Mouse (Mus musculus) urinary bladder, postnatal 10 days (tissue): Measurements from ENCODE around the gene D130043K22Rik.

Source experiments
- DNase-seq: peaks from one replicate; pipeline ENCODE4 v3.0.0; 2022; ENCODE audit warnings: low spot score

Gene D130043K22Rik

DNA sequence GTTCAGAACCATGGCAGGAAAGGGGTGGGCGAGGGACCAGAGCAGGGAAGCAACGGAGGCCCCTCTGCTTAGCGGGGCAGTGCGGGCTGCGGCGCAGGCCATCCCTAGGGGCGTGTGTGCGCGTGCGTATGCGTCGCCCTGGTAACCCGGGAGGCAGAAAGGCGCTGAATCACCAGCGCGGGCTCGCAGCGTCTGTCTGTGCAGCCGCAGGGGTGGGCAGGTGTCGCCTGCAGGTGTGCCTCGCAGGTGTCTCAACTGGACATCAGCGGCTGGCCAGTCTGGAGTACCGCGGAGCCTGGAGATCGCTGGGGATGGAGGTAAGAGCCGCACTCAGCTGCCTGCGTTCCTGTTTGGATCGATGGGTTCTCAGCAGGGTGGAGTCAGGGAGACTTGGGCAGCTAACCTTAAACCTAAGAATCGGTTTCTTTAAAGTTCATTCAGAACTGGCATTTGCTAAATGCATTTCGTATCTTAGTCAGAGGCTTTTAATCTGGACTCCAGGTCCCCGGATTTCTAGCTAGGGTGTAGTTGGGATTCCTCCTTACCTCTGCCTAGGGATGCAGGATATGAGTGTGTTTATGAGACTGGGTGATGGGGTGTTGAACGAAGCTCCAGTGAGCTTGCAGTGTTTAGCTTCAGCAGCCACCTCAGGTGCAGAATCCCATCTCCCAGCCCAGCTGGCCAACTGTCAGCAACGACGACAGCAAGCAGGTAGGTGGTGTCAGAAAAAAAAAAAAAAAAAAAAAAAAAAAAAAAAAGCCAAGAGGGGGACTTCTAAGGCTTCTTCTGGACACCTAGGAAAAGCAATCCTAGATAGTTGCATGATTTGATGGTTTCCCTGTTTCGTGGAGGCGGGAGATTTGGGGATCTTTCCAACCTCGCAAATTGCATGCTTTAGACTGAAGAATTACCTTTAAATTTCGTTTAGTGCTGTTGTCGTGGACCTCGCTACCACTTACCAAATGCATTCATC, at the start of gene D130043K22Rik:
D130043K22Rik (plus strand) TSS at position 153 of the 973 bp plus-strand sequence.
- DNase-seq = no peak

DNA sequence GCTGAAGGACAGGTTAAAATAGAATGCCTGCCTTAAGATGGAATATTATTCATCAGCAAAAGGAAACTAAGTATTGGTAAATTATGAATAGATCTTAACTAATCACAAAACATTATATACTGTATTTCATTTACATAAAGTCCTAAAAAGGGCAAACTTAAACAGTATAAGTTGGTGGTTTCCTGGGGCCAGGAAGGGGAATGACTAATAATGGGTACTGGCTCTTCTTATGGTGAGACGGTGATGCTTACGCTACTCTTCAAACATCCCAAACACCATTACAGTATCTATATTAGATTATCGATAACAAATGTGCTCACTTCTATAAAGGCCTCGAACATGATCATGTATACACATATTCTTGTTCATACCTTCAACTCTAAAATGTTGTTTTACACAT, 46.2 kb upstream of the D130043K22Rik start:
- no peak for DNase-seq

DNA sequence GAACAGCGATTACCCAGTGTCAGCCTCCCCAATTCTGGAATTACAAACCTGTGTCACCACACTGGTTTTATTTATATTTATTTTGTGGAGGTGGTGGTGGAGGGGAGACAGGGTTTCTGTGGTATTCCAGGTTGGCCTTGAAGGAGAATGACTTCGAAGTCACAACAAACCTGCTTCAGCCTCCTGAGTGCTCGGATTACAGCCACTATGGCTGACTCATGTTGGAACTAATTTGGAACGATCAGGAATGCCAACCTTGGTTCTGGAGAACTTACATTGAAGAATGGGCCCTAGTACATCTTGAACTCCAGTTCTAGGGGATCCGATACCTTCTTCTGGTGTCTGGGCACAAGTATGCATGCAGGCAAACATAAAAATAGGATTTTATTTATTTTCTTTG, 45.6 kb upstream of the D130043K22Rik start:
- DNase-seq = no peak

DNA sequence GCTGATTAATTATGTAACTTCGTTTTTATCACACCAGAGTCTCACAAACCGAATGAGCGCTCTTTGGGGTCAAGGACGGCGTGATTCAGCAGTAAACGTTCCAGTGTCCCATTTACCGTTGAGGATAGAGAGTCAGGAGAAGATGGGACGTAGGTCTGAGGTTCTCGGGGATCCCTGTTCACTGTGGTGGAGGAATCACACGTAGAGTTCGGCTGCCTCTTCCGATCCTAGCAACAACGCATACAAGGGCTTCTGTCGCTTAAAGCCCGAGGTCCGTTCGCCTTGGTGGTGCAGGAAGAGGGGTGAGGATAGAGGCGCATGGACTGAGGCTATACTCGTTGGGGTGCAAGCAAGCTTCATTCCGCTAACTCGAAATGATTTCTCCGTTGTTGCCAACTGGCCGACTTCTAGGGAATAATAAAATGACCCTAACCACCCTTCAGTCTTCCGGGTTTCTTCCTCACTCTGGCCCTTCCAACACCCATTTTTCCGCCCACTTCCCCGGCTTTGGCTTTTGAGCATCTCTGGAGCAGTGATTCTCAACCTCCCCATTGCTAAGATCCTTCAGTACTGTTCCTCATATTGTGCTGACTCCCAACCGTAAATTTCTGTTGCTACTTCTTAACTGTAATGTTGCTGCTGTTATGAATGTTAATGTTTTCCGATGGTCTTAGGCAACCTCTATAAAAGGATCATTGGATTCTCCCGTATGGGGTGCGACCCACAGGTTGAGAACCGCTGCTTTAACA, 44.8 kb upstream of the D130043K22Rik start:
- DNase-seq = no peak

DNA sequence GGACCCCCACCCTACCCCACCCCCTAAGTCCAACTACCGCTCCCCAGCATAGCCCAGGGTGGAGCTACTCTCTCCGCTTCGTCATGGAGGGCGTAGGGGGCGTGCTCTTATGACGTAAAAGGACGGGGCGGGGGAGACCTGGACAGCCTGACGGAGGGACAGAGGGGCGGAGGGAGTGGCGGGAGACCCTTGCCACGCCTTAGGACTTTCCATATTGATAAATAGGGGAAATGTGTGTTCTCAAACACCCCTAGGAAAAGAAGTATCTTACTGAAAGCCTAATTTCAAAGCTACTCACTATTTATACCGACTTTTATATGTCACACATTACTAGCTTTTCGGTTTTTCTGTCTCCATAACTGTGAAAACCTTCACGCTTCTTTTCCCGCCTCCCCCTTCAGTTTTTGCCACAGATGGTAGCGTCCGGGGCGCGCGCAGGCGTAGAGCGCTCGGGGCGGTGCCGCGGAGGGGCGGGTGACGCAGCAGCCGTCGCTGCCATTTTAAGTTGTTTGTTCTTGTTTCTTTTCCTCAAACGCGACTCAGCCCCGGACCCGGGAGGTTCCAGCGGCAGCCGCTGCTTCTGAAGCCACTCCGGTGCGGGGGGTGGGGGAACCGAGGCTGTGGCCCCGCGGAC, 44.1 kb upstream of the D130043K22Rik start:
- peak; percentile 91 for DNase-seq

DNA sequence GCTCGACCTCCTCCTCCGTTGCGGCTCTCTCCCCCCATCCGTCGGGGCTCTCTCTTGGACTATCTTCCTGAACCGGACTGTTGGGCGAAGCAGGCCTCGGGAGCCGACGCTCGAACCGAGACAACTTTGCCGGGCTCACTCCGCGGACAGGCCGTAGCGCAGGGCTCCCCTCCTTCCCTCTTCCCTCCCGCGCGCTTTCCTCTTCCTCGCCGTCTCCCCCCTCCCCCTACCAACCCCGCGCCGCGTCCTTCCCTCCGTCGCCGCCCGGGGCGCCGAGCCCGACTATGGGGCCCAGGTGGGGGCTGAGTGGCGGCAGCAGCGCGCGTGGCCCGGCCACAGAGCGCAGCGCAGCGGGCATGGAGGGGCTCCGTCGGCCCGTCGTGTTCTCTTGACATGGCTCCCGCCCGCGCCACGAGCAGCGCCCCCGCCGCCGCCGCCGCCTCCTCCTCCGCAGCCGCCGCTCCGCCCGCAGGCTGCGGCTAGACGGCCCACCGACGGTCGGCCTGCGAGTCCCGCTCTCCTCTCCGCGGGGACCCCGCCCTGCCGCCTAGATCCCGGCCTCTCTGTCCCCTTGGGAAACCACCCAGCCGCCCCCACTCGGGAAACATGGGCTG, 43.5 kb upstream of the D130043K22Rik start, which contains the start of gene BC005537:
BC005537 (plus strand) TSS at position 350 of the 614 bp plus-strand sequence.
- DNase-seq = no peak

DNA sequence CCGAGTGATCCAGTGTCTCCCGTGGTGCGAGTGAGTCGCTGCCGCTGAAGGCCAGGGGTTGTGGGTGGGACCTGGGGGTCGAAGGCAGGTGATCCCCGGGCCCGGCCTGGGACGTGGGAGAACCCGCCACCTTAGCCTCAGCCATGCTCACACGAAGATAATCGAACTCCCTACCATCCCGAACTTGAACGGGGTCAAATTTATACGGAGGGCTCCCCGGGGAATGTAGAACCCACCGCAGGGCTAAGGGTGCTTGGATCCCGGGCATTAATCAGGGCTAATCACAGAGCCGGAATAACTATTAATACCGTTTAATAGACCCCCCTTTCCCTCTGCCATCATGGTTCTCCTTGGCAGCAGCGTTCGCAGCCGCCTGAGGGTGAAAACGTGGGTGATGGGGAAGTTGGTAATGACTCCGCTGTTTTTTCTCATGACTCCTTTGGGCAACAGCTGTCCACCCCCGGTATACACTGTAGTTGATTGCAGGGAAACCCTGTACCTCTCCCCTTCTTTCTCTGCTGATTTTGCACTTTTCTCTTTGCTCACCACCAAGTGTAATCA, 42.7 kb upstream of the D130043K22Rik start:
- DNase-seq = peak; percentile 13

DNA sequence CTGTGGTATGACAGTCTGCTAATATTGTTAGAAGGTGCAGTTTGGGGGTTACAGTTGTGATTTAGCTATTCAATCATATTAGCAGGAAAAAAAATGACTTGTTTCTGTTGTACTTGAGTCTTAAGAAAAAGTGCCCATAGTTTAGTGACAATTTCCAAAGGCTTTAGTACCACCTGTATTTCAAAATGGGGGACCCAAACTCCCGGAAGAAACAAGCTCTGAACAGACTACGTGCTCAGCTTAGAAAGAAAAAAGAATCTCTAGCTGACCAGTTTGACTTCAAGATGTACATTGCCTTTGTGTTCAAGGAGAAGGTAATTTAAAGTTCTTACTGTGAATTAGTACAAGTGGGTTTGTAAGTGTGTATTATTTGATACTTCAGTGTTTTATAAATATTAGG, 41.7 kb upstream of the D130043K22Rik start:
- DNase-seq = no peak

DNA sequence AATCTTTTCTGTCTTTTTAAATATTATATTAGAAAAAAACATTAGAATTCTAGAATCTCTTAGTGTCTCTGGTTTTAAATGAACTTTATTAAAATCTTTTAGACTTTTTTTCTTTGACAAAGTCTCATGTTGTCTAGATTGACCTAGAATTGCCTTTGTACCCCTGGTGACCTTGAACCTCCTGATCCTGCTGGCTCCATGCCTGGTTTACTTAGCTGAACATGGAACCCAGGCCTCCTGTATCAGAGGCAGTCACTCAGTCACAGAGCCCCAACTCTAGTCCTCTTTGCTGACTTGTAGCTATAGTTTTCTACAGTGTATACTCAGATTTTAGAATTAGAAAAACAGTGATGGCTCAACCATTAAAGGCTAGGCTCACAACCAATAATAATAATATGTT, 38.9 kb upstream of the D130043K22Rik start:
- no peak for DNase-seq

DNA sequence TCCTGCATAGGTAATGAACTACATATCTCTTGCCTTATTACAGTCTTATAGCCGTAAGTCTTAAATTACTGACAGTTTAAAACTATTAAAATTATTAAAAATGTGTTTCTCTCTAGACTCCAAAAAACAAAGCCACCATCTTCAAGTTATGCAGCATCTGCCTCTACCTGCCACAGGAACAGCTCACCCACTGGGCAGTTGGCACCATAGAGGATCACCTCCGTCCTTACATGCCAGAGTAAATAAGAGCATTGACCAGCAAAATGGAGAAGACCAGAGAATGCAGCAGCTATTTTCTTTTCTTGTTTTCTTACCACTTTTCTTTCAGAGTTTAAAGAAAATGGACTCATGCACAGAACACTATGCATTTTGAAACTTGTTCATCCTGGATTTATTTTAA, 32.4 kb upstream of the D130043K22Rik start:
- DNase-seq = no peak

DNA sequence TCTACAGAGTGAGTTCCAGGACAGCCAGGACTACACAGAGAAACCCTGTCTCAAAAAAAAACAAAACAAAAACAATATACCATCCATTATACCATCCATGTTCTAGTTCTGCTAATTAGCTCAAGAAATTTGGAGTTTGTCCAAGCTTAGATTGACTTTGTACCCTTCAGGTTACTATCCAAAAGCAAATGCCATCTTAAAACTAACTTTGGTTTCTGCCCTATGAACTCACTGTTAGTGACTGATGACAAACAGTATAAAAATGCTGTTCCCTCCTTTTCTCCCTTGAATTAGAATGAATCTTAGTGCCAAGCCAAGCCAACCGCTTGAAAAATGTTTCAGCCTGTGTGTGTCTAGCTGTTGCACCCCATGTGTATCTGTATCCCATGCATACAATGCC, 30.3 kb upstream of the D130043K22Rik start:
- DNase-seq = no peak

DNA sequence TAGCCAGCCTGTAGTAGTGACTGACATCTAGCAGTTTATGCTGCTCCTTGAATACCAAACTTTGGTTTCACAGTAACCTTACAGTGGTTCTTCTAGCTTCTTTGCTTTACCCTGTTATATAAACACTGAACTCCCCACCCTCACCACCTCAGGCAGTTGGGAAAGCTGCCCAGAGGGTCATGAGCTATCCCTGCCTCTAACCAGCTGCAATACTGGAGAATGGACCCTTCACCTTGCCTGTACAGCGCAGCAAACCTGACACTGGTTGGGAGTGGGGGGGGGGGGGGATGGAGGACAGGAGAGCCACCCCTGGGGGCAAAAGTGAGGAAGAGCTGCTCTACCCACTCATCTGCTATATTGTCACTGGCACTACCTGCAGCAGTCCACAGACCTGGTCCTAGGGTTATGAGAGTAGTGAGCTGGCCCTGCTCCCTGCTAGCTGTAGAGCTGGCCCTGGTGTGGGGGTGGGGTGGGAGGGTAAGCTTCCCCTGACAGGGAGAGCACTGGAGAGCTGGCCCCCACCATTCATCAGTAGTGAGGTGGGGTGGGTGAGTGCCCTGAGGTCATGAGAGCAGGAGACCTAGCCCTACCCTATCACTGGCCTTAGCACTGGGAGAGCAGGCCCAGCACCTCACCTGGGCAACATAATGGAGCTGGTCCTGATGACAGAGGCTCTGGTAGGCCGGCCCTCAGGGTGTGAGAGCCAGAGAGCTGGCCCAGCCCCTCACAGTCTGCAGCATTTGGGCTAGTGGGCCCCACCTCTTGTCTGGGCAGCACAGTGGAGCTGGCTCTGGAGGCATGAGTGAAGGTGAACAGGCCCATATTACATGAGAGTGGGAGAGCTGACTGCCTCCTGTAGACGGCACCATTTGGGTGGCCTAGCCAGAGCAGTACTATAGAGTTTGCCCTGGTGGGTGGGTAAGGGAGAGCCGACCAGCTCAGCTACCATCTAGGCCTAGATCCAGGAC, 28.5 kb upstream of the D130043K22Rik start:
- DNase-seq = no peak

DNA sequence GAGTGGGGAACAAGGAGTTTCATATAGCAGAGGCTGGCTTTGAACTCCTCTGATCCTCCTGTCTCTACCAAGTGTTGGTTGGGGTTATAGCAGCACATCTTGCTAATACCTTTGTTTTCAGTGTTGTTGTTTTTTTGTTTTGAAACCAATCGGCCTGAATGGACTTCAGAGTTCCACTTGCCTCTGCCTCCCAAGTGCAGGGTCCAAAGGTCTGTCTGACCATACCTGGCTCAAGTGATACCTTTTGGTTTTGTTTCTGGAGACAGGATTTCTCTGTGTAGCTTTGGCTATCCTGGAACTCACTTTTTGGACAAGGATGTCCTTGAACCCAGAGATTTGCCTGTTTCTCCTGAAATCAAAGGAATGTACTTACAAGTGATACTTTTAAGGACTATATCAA, 25.0 kb upstream of the D130043K22Rik start:
- DNase-seq = no peak

DNA sequence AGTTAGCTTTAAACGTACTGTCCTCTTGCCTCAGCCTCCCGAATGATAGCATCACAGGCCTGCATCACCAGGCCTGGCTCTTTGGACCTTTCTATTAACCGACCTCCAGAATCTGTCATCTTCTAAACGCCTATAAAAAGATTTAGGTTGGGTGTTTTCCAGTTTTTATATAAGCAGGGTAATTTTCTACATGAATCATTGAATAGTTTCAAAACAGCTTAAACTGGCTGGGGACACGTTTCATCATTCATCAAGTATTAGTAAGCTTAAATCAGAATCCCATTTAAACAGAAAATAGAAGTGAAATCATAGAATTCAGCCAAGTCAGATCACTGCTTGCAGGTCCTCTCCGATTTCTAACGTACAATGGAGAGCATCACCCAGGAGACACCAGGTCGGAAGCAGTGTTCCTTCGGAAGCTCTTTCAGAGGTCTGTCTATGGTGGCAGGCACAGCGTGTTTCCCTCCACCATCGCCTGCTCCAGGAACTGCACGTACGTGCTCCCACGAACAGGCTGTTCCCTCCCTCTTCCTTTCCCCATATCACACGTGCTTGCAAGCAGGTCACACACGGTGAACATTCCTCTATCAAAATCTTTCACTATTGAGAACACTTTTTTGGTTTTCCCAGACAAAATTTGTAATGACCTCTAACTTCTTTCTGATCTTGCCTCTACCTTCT, 22.1 kb upstream of the D130043K22Rik start:
- no peak for DNase-seq

DNA sequence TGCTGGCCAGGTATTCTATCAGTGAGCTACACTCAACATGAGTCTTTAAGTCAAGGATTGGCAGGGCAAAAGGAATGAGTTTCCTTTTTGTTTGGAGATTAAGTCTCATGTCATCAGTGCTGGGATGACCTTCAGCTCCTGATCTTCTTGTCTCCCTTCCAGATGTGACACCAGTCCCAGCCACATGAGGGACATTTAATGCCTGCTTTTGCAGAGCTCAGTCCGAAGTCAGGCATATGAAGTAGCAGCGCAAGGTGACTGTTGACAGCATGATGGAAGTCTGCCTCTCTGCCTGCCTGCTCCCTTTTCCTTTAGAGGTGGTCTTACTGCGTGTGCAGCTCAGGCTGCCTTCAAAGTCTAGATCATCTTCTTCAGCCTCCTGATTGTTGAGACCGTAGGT, 20.3 kb upstream of the D130043K22Rik start:
- no peak for DNase-seq

DNA sequence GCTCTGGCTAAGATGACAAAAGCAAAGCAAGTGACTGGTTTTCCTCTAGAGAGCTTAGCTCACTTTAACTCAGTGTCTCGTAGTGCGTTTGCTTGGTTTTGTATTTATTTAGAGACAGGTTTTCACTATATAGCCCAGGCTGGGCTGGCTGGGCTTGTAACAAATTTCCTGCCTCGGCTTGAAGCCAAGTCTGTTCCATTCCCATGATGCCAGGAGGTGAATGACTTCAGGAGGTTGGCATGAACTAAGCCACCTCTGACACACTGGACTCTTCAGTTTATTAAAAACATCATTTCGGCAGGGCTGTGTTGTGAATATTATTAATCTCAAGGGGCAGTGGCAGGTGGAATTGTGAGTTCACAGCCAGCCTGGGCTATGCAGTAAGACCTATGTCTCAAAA, 19.3 kb upstream of the D130043K22Rik start:
- DNase-seq = no peak

DNA sequence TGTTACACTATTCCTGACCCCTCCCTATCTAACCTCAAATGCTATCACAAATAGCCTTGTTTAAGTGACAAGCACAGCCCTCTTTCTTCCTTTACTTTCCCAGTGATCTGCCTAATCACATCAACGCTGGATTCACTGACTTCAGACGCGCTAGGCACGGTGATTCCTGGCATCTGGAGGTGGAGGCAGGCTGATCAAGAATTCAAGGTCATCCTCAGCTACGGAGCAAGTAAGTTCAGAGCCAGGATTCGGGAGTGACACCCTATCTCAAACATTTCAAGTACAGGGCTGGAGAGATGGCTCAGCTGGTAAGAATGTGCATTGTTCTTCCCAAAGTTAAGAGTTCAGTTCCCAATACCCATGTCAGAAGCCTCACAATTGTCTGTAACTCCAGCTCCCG, 18.8 kb upstream of the D130043K22Rik start:
- DNase-seq = no peak

DNA sequence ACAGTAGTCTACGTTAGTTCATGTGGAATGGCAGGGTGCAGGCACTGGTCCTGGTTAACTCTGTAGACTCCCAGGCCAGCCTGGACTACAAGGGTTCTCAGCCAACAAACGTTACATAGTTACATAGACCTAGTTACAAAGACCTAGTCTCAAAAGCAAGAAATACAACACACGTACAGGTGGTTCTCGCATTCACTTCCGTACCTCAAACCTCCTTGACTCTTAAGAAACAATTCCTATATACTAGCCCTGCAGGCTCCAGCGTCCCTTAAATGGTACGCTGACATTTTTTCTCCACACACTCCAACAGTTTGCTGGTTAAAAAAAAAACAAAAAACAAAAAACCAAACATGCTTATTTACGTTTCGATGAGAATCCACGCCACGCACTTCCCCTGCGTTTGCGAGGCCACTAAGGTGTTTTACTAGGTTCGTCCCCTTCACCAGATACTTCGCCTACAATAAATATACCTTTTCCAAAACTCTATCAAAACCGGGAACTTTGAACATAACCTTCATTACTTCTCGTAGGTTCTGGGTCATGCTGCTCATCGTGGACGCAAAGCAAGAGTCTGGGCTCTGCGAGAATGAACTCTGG, 14.1 kb upstream of the D130043K22Rik start:
- DNase-seq = no peak

DNA sequence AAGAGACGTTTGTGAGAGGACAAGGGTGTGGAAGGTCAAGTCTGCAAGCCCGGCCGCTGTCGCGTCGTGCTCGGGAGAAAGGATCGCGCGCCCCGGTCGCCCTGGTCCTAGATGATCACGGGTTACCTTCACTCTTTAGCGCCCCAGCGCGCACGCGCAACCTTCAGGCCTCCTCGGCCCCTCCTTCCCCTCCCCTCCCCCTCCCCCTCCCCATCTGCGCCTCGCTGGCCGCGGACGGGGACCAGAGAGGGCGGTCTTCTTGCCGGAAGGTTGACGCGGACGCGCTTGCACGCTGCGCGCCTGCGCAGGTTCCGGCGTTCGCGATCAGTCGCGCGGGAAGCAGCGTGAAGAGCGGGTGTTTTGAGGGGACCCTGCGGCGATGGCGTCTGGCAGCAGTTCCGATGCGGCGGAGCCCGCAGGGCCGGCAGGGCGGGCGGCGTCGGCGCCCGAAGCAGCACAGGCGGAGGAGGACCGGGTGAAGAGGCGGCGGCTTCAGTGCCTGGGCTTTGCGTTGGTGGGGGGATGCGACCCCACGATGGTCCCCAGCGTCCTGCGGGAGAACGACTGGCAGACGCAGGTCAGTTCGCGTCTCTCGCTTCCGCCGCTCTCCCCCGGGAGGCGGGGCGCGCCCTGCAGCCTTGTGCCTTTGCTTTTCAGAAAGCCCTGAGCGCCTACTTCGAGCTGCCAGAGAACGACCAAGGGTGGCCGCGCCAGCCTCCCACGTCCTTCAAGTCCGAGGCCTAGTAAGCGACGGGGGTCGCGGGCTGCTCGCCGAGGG, 13.4 kb upstream of the D130043K22Rik start, which contains the start of the genes Acot13 and Tdp2:
Acot13 (minus strand) TSS at position 188 of the 778 bp plus-strand sequence.
Tdp2 (plus strand) TSS at position 327 of the 778 bp plus-strand sequence.
- peak; percentile 81 for DNase-seq
